Mouse (Mus musculus): ENCODE results near the gene Rtn4rl2.

DNA sequence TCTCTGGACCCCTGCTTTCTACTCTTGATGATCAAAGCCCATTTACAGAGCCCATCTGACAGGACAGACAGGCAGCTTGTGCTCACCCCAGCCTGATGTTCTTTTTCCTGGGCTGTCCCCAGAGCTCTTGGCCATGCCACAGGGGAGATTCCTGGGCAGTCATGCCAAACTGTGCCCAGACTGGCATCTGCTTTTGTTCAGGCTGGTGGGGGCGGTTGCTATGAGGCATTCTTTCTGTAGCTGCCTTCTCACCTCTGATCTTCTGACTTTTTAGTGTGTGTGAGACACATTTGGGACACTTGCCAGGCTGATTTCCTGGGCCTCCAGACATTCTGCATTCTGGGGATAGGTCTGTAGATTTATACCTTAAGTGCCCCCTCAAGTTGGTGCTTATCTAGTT is 28.0 kb downstream of the Rtn4rl2 start:
- no peak for TF ChIP-seq POLR2A (IDR thresholded peaks at IDR 0.05; ENCODE audit: borderline replicate concordance, extremely low read depth, low read depth, low read length)
- TF ChIP-seq CTCF (IDR thresholded peaks at IDR 0.05; ENCODE audit: insufficient read depth, low read length): no peak

All from lung, adult 2 months (tissue).